Mouse (Mus musculus): ENCODE results near the gene Olfr572. TPM values are rescaled to one million over a fixed set of nuclear protein-coding genes. Genes with fewer than 3 reads are reported as not detected.

The Olfr572 gene
- polyA plus RNA-seq (2017; shearing (Covaris generic)) = not detected

GRCm38 (mm10) chr7:102924109-102924508 is at the start of gene Olfr572:
Gene Olfr572 (plus strand): TSS chr7:102924409.

DNA sequence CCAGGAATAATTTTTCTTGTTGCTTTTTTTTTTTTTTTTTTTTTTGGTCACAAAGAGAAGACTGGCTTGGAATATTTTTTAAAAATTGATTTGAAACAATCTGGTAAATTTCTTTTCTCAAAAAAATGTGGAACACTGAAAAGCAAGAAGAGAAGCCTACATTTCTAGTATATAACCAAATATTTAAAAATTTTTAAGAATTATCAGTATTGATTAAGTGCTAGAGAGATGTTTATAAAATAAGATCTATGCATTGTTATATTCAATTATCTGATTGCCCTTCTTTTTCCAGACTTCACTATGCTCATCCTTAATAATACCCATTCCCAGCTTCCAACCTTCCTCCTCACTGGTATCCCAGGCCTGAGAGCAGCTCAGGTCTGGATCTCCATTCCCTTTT is 47.4 kb upstream of the Olfr572 start, which contains the start of gene Olfr568:
TSS of gene Olfr568 (plus strand) at position 301 of the 400 bp plus-strand sequence.

DNA sequence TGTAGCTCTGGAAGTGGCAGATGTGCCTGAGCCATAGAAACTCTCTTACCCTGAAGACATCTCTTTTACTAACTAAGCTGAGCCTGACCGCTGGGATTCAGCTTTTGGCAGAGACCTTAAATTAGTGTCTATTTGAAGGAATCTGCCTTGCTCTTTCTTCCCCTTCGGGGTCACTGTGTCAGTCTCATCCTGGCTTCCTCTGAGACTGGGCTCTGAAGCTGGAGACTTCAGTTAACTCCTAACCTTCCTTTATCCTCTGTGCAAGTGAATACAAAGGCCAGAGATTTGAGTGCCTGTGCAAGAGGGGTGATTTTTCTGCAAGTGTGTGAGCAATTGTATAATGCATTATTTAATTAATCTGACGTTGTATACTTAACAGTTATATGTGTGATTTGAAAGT is 33.4 kb upstream of the Olfr572 start, which contains the start of gene Olfr569:
TSS of gene Olfr569 (minus strand) at position 101 of the 400 bp plus-strand sequence.

GRCm38 (mm10) chr7:102917032-102917875 is 7.0 kb upstream of the Olfr572 start, which contains the start of gene Olfr571:
Gene Olfr571 (minus strand): TSS chr7:102917536.

DNA sequence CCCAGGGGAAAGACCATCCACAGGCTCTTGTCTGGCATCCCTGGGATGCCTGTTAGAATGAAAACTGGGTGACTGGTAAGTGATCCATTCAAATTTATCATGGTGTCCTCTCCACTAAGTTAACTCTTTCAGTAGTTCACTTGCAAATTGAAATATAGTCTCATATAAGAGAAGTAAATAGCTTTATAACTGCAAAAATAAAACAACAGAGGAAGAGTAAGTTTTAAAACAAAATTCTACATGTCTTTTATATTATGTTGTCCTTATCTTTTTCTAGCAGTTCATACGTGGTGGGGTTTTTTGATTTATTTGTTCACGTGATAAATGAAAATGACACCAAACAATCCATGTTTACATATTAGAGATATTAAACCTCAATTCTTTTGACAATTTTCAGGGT is 18.3 kb downstream of the Olfr572 start, which contains the start of gene Olfr573-ps1:
TSS of gene Olfr573-ps1 (minus strand) at position 101 of the 400 bp plus-strand sequence.

GRCm38 (mm10) chr7:102948167-102948566 is 24.0 kb downstream of the Olfr572 start, which contains the start of gene Olfr574:
Gene Olfr574 (plus strand): TSS chr7:102948467.

DNA sequence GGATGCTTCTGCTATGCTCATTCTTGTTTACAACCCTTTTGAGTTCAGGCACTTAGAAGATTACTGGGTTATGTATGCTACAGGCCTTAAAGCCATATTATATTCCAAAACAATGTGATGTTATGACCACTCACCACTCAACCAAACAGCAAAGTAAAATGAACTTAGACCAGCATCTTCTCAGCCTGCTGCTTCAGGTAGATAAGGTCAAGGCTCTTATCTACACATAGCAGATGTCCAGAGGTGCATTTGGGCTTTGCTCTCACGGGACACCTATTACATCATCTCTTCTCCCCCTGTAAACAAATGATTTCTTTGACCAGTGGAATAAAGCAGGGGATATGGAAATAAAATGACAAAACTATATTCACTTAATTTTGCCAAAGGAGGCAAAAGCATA is 34.4 kb downstream of the Olfr572 start, which contains the start of gene Olfr575:
TSS of gene Olfr575 (minus strand) at position 183 of the 400 bp plus-strand sequence.

GRCm38 (mm10) chr7:102962360-102962759 is 38.2 kb downstream of the Olfr572 start, which contains the start of gene Olfr576:
Gene Olfr576 (plus strand): TSS chr7:102962660.

GRCm38 (mm10) chr7:102975843-102976242 is 51.6 kb downstream of the Olfr572 start, which contains the start of gene Olfr577:
Gene Olfr577 (minus strand): TSS chr7:102975943.

Other genes starting within 250 kb of the Olfr572 start
- gene Trim68, start 237.1 kb upstream of the Olfr572 start, polyA plus RNA-seq (2017; shearing (Covaris generic)) = 17.4 TPM
- gene Olfr557, start 228.5 kb upstream of the Olfr572 start, polyA plus RNA-seq (2017; shearing (Covaris generic)) = not detected
- not detected for gene Olfr558, start 222.2 kb upstream of the Olfr572 start, polyA plus RNA-seq (2017; shearing (Covaris generic))
- not detected for gene Olfr33, start 205.3 kb upstream of the Olfr572 start, polyA plus RNA-seq (2017; shearing (Covaris generic))
- not detected for gene Olfr559, start 196.9 kb upstream of the Olfr572 start, polyA plus RNA-seq (2017; shearing (Covaris generic))
- not detected for gene Olfr560, start 165.0 kb upstream of the Olfr572 start, polyA plus RNA-seq (2017; shearing (Covaris generic))
- not detected for gene Olfr78, start 164.9 kb upstream of the Olfr572 start, polyA plus RNA-seq (2017; shearing (Covaris generic))
- gene Olfr561, start 153.2 kb upstream of the Olfr572 start, polyA plus RNA-seq (2017; shearing (Covaris generic)) = not detected
- gene Olfr564, start 120.9 kb upstream of the Olfr572 start, polyA plus RNA-seq (2017; shearing (Covaris generic)) = not detected
- not detected for gene Olfr566, start 65.6 kb upstream of the Olfr572 start, polyA plus RNA-seq (2017; shearing (Covaris generic))
- not detected for gene Olfr568, start 47.3 kb upstream of the Olfr572 start, polyA plus RNA-seq (2017; shearing (Covaris generic))
- not detected for gene Olfr569, start 33.5 kb upstream of the Olfr572 start, polyA plus RNA-seq (2017; shearing (Covaris generic))
- gene Olfr570, start 29.8 kb upstream of the Olfr572 start, polyA plus RNA-seq (2017; shearing (Covaris generic)) = not detected
- not detected for gene Olfr571, start 6.9 kb upstream of the Olfr572 start, polyA plus RNA-seq (2017; shearing (Covaris generic))
- gene Olfr573-ps1, start 18.2 kb downstream of the Olfr572 start, polyA plus RNA-seq (2017; shearing (Covaris generic)) = not detected
- gene Olfr574, start 24.1 kb downstream of the Olfr572 start, polyA plus RNA-seq (2017; shearing (Covaris generic)) = not detected
- not detected for gene Olfr575, start 34.4 kb downstream of the Olfr572 start, polyA plus RNA-seq (2017; shearing (Covaris generic))
- gene Olfr576, start 38.3 kb downstream of the Olfr572 start, polyA plus RNA-seq (2017; shearing (Covaris generic)) = not detected
- not detected for gene Olfr577, start 51.5 kb downstream of the Olfr572 start, polyA plus RNA-seq (2017; shearing (Covaris generic))
- gene Olfr578, start 64.9 kb downstream of the Olfr572 start, polyA plus RNA-seq (2017; shearing (Covaris generic)) = not detected
- gene Olfr582, start 113.6 kb downstream of the Olfr572 start, polyA plus RNA-seq (2017; shearing (Covaris generic)) = not detected
- gene Olfr583, start 126.9 kb downstream of the Olfr572 start, polyA plus RNA-seq (2017; shearing (Covaris generic)) = not detected
- gene Olfr584, start 157.5 kb downstream of the Olfr572 start, polyA plus RNA-seq (2017; shearing (Covaris generic)) = not detected
- gene Olfr585, start 173.3 kb downstream of the Olfr572 start, polyA plus RNA-seq (2017; shearing (Covaris generic)) = not detected
- not detected for gene Olfr586, start 201.2 kb downstream of the Olfr572 start, polyA plus RNA-seq (2017; shearing (Covaris generic))
- not detected for gene Olfr588-ps1, start 216.5 kb downstream of the Olfr572 start, polyA plus RNA-seq (2017; shearing (Covaris generic))
- not detected for gene Olfr589, start 231.9 kb downstream of the Olfr572 start, polyA plus RNA-seq (2017; shearing (Covaris generic))